Mouse (Mus musculus): ENCODE measurements at regions not wholly inside any gene's neighbourhood (a gene's known extent, or its start where the extent isn't known, plus 50 kb on each side); places are given as distances from the start of the nearest gene placed in this dataset.

DNA sequence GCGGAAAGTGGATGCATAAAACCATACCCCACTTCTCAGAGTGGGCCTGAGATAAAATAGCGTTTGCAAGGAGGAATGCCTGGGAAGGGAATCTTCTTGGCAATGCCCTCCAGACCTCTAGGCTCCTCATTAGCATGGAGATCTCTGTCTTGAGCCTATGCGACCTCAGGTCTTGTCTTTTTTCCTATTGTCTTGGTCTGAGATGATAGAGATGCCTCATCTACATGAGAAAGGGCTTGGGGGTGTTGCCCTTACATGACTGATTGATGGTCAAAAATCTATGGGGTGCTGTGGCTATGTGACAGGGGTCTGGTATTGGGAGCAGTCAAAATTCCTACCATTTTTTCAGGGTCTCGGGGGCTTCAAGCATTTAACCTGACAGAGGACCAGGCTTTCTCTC lies 67.5 kb upstream of the Ins2 start:
- TF ChIP-seq CTCF (IDR thresholded peaks at IDR 0.05; ENCODE audit: extremely low read depth, insufficient read depth, insufficient read length, insufficient replicate concordance) (no peak), POLR2A (IDR thresholded peaks at IDR 0.05; ENCODE audit: low read depth, low read length) (no peak)

Measured in spleen, adult 2 months (tissue).